Mouse (Mus musculus) monocyte, adult 5-6 weeks (primary cell): Measurements from ENCODE around the gene Klhl32. TPM values are rescaled to one million over a fixed set of nuclear protein-coding genes. Genes with fewer than 3 reads are reported as not detected.
"Not testable (repeated sequence)": the region's sequence is repeated elsewhere in the genome, so short reads cannot be mapped to it uniquely, and the experiment has no call there.

ENCODE experiments used
- ATAC-seq: fragments of 153-309, 156-312 bp; replicated peaks from 2 replicates; pipeline ENCODE4 v1.8.0; 2017; ENCODE audit warnings: mild to moderate bottlenecking; ENCODE audit not compliant: low TSS enrichment, insufficient number of reproducible peaks, severe bottlenecking, poor library complexity, low FRiP score
- total RNA-seq: library from RNA; stranded (forward); fragments of 200-1000, 200-491, 200-594 nt; gene quantifications from 3 replicates; pipeline ENCODE4 v1.2.3, GENCODE M21; 2017

The Klhl32 gene
- total RNA-seq, result not detected in 3 replicates

DNA sequence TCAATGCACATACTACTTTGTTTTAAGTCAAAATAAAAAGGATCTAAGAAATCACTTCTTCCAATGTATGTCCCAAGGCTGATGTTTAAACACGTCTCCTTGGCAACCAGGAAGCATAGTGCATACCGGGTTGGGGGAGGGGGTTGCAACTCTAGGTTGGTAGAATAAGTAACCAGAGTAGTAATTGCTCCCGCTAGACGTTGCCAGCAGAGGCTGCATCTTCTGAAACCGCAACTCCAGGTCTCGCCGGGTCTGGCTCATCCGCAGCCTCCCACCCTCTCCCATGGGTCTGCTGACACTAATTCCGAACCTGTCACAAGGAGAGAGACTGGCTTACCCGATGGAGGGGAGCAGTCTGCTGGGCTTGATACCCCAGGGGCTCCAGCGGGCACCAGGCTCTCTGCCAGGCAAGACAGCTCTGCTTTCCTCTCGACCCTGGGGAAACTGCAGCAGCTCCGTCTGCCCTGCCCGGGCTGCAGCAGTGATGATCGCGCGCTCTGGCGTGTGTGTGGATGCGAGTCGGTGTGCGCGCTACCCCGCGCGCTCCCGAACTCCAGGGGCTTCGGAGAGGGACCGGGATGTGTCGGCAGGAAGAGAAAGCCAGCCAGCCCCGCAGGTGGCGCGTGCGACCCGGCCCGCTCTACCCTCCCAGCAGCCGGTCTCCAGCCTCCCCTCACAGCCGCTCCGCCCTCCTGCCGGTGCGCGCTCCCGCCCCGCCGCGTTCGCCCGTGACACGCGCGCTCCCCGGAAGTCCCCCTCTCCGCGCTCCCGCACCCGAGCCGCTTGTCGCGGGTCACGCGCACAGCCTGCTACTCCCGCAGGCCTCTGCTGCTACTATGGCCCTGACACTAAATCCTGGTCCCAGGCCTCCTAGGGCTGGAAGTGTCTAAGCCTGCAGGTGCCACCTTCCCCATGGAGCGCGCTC lies at the start of gene Klhl32:
Gene Klhl32, minus strand, starts transcription at position 724 of the 925 bp plus-strand sequence.
- no peak for ATAC-seq

DNA sequence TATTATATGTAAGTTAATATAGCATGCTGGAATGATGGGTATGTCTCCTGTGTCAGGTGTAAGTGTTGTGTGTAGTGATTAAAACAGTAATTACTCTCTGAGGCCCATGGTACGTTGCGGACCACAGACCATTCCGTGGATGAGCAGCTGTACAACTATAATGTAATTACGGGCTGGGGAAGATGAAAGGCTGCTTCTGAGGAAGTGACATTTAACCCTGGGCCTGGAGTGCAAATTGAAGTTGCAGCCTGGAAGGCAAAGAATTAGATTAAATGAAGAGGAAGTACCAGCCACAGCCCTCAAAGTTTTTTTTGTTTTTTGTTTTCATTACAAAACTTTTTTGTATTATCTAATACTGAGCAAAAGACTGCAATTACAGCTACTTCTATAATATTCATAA lies 48.2 kb upstream of the Klhl32 start:
- no peak for ATAC-seq

DNA sequence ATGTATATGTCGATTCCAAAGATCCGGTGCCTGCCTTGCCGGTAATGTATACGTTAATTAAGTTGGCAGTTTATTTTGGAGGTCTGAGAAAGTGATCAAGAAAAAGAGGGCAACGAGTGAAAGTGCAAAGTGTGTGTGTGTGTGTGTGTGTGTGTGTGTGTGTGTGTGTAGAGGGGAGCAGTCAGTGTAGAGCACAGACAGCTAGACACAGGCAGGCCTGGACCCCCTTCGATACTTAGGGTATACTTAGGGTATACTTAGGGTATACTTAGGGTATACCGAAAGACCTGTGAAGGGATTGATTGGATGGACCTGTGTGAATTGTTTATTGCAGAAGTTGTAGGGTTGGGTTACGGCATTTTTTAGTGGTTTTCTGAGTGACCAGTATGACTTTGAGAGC lies 47.7 kb upstream of the Klhl32 start:
- ATAC-seq, result no peak

DNA sequence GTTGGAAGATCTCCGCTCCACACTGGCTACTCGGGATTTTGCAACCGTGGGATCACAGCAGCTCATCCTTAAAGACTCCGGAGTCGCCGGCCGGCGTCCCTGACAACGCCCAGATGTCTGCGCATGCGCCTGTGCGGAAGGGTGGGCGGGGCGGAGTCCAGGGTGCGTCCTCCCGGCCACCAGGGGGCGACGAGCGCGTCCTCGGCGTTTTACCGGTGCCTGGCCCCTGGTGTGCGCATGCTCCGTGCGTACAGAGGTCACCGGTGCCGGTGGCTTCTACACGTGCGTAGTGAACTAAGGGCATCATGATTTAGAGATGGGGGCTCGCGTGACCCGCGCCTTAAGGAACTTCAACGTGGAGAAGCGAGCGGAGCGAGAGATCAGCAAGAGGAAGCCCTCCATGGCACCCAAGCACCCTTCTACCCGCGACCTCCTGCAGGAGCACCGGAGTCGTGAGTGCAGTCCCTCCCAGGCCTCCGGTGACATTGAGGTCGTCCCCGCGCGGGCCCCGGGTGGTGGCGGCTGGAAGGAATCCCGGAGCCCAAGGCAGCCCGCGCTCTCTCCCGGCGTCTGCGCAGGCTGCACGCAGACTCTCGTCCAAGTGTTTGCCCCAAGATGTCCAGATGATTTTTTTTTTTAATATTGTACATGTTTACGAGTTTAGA lies 47.1 kb upstream of the Klhl32 start, which contains the start of gene Ndufaf4:
Gene Ndufaf4, plus strand, starts transcription at position 233 of the 665 bp plus-strand sequence.
- ATAC-seq, result peak; percentile 87

DNA sequence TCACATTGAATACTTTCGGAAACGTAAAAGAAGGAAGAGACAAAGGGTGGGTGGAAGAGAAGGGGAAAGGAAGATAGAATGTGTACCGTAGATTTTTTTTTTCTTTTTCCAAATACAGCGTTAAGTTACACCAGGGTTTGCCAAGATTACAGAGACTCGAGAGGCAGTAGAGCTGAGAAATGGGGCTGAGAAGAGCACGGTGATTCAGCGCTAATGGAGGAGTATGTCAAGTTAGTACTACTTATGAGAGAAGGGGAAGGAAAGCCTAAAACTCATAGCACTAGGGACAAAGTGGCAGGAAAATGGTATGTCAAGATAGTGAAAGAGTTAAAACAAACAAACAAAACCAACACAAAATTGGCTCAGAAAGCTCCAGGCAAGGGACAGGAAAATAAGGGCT lies 46.4 kb upstream of the Klhl32 start:
- no peak for ATAC-seq

DNA sequence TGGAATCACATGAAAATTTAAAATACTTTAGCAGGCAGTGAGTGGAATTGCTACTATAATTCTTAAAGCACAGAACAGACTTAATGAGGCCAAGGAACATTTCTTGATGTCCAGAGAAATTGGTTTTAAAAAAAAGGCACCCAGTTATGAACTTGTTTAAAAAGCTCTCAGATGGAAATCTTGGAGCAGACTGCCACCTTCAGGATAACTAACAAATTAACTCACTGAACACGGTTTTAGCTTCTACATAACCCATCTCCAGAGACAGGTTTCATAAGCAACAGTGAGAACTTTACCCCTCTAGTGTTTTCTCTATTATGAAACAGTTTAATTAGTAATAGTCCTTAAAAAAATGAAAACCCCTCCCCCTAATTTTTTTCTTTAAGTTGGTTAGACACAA lies 45.9 kb upstream of the Klhl32 start:
- no peak for ATAC-seq

DNA sequence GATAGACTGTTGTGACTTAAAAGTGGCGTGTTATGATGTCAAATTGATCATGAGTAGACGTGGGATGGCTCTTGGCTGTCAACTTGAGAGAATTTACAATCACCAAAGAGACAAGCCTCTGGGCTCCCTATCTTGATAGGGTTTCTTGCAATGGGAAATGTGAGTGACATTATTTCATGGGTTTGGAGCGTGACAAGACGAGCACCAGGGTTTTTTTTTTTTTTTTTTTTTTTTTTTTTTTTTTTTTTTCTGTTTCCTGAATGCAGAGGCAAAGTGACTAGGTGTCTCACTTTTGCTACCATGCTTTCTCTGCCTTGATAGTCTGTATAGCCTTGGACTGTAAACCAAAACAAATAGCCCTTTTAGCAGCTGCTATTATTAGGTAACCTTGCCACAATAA lies 43.7 kb upstream of the Klhl32 start:
- no peak for ATAC-seq

DNA sequence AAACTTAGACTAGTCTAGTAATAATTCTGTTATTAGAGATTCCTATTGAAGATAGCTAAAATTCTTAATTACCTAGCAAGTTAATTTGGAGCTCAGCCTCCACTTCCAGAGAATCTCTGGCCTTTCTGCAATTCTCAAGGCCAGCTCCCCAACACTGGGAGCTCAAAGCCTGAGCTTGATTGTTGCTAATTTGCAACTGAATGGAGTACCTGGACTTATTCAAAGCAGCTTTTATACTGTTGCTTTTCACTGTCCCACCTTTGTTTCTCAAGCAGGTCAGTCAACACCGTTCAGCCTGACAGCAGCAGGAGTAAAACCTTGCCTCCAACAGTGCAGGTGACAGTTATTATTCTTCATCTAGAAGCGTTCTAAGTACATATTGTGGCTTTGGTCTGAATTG lies 41.4 kb upstream of the Klhl32 start:
- ATAC-seq, result not testable (repeated sequence)

DNA sequence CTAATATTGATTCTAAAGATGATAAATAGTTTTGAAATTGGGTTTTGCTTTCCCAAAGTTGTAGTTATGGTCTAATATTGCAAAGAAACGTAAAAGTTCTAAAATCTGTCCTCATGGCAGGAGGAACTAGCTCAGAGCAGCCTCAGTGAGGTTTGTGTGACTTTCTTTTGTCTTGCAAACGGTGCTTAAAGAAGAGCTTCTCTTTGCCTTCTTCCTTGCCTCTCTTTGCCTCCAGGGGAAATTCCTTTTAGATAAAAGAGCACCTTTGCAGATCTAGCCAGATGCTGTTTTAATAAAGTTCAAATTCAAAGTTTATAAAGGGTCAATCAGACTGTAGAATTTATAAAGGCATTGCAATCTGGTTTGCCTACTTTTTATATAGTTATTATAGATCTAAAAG lies 38.5 kb upstream of the Klhl32 start:
- ATAC-seq, result not testable (repeated sequence)

DNA sequence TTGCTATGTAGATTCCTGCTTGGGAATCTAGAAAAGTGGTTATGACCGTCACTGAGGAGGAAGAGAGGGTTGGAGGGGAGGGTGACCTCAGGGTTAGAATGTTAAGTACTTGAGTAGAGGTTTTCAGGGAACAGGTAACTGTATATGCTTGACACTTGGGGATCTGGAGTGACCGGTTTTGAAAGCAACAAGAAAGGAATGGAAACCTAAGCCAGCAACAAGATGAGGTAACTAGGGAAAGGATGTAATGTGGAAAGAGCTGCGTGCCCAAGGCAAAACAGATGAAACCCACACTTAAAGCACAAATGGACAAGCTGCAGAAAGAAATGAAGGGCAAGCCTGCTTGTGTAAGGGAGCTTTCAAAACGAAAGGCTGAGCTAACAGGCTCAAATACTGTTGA lies 18.3 kb upstream of the Klhl32 start:
- no peak for ATAC-seq

DNA sequence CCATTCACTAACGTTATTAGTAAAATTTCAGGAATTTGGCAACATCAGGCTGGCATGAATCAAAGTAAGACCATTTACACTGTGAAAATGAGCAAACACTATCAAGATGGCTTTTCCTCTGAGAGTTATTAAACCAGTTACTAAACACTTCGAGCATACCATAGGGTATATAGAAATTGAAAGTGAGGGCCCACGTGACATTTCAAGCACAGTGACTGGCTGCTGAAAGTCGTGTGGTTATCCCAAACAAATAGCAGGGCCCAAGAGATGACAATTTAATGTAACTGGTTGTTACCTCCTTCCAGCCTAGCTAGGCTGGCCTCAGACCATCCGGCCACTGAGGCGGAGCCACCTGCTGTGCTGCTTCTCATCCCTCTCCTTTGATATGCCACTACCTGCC lies 14.8 kb upstream of the Klhl32 start:
- no peak for ATAC-seq

DNA sequence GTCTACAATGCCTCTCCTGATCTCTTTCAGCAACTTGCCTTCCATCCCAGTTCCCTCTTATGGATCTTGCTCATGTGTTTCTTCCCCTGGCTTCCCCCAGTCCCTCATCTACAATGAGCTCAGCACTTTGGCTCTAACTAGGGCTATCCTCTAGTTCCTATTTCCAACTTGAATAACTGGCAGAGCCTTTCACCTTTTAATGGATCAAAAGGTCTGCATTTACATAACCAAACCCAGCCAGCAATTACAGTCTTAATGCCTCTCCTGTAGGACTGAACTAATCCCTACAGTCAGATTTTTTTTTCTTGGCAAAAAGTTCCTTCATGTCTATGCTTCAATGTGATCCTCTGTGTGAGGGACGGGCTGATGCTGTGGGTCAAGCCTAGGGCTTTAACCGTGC lies 3.5 kb downstream of the Klhl32 start:
- no peak for ATAC-seq

DNA sequence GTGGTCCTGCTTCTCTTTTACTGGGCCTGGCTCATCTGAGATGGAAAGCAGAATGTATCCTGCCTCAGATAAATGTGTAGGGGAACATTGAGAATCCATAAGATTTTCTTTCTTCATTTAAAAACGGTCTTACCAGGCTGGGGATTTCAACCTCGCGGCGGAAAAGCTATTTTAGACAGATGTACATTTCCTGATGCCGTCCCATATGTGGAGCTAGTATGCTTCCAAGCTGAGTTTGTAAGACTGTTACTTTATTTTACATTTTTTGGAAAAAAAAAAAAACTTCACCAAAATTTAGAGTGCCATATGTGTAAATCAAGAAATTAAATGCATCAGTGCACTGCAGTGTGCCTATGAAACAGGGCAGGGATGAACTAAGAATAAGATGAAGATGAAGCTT lies 5.4 kb downstream of the Klhl32 start:
- no peak for ATAC-seq

DNA sequence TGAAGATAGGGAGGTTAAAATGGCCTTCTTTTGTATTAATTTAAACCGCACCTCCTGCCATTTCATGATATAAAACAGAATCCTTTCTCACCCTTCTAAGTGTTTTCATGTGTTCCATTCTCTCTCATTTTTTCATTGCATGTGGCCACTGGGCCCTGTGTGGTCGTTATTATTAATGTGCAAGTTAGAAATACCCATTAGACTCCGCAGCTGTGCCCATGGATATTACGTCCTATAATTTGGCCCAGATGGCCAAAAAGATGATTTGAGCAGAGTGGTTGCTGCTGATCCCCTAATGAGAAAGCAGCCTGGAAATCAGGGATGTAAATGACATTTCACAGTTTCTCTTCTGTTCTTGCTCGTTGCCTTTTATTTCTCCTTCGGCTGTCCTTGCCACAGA lies 12.4 kb downstream of the Klhl32 start:
- no peak for ATAC-seq

DNA sequence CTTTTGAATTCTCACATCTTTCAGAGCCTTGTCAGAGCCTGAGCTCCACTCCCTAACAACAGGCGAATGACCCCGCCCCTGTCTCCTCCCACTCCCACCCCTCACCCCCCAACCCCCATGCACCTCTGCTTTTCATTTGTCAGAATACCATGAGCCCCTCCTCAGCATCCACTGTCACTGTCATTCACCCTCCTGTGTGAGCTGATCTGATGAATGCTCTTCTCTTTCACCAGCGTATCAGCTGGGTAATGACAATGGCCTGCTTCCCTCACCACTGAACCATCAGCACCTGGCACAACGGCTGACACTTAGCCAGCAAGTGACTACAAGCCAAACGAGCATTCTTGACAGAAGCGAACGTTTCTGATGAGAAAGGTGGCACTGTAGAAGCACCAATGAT lies 15.4 kb downstream of the Klhl32 start:
- no peak for ATAC-seq

DNA sequence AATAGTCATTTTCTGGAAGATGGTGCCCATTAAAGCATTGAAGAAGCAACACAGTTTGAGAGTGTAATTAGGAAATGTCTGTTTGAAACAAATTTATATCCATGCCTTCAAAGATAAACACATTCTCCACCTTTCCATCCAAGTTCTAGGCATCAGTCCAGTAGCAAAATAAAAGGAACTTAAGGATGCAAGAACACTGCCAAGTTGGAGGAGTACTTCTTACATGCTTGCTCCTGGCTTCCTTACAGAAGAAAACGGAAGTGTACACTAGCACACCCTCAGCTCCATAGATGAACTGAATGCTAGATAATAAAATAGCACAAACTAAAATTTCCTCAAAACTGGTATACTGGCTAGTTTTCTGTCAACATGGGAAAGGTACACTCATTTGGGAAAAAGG lies 42.6 kb downstream of the Klhl32 start:
- no peak for ATAC-seq

DNA sequence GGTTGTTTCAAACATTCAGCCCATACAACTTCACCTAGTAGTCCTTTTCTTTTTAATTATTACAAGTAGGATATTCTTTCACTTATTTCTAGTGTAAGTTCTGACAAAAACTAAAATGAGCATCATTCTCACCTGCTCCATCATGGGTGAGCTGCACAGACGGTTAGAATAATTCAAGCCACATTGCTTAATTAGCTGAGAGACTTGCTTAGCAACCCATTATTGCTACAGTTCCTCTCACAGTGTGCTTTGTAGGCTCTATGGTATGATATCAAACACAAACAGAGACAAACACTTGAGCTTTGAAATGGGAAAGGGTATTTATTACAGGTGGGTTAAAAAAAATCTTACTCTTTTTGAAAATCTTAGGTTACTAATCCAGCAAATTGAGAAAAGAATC lies 49.0 kb downstream of the Klhl32 start:
- no peak for ATAC-seq

DNA sequence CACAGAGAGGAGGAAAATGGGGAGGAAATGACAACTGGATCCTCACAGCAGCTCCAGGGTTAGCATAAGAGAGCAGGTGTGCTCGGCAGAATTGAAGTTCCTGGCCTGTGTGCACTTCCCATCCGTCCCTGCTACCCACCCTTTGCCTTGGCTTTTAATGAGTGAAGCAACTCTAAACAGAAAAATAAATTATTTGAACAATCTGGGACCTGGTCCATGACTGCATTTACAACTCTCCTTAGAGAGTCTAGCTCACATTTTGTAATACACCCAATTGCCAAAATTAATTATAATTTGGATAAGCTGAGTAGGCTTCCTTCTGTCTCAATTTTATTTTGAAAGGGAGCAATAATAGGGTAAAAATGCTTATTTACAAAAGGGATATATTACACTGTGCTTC lies 49.6 kb downstream of the Klhl32 start:
- no peak for ATAC-seq

DNA sequence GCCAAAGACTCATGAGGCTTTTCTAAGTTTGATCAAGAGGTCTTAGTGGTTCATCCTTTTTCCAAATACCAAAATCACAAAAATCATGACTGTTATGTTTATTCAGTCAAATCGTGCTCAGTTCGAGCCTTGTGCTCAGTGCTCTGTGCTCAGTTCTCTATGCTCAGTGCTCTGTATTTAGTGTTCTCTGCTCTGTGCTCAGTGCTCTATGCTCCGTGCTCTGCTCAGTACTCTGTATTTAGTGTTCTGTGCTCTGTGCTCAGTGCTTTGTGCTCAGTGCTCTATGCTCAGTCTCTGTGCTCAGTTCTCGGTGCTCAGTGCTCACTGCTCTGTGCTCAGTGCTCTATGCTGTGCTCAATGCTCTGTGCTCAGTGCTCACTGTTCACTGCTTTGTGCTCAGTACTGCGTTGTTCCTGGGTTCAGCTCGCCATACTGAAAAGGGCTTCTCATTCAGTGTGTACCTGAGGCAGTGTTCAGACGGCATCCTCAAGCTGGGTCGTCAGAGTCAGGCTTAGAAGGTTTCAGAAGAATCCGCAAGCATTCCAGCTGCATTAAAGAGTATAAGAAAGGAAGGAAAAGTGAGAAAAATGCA lies 50.5 kb downstream of the Klhl32 start:
- ATAC-seq, result no peak

DNA sequence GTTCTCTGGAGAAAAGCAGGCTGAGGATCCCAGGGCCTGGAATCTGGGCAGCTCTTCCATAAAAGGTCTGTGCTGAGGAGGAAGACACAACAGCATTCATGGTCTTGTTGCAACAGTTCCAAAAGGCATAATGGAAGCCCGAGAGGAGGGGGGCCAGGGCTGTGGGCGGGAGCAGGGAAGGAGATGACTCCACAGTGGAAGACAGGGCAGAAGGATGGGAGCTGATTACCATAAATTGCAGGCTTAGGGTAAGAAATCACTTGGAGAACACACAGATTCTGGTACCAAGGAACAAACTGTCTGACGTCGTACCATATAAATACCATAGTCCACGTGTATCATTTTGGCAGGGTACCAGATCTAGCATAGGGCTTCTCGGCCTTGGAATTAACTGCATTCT lies 51.9 kb downstream of the Klhl32 start:
- ATAC-seq, result no peak
